Mouse (Mus musculus): ENCODE measurements at regions not wholly inside any gene's neighbourhood (a gene's known extent, or its start where the extent isn't known, plus 50 kb on each side); places are given as distances from the start of the nearest gene placed in this dataset.

GRCm38 (mm10) chr9:122569511-122570455 is 177.4 kb upstream of the Topaz1 start:
- peak; percentile 51 for DNase-seq (ENCODE audit: low spot score)
- under 1% methylated on average over 48 of the region's 48 CpGs for WGBS

GRCm38 (mm10) chr9:122571001-122571400 is 176.1 kb upstream of the Topaz1 start:
- WGBS = 3% methylated on average over 10 of the region's 10 CpGs
- peak; percentile 20 for DNase-seq (ENCODE audit: low spot score)
- Histone ChIP-seq H3K36me3 (replicated peaks) (no peaks in the 10 kb centered on the region), H3K27me3 (replicated peaks; ENCODE audit: low read depth, poor library complexity, severe bottlenecking) (peaks cover 97% of the 10 kb centered on the region), H3K4me1 (peaks cover 41% of the 10 kb centered on the region), H3K27ac (replicated peaks) (no peak overlapping the region), H3K9me3 (no peaks in the 10 kb centered on the region), H3K4me3 (peak overlapping the region; percentile 75)

More at GRCm38 (mm10) chr9:122569511-122570455, 177.4 kb upstream of the Topaz1 start:
- Histone ChIP-seq H3K4me3 (peak overlapping the region; percentile 60), H3K27me3 (replicated peaks; ENCODE audit: low read depth, poor library complexity, severe bottlenecking) (peaks cover 94% of the 10 kb centered on the region), H3K36me3 (replicated peaks) (no peaks in the 10 kb centered on the region), H3K4me1 (peaks cover 41% of the 10 kb centered on the region), H3K27ac (replicated peaks) (0 out of 2 replicates have a peak overlapping the region, but pooled peaks have one; percentile 40), H3K9me3 (no peaks in the 10 kb centered on the region)

DNA sequence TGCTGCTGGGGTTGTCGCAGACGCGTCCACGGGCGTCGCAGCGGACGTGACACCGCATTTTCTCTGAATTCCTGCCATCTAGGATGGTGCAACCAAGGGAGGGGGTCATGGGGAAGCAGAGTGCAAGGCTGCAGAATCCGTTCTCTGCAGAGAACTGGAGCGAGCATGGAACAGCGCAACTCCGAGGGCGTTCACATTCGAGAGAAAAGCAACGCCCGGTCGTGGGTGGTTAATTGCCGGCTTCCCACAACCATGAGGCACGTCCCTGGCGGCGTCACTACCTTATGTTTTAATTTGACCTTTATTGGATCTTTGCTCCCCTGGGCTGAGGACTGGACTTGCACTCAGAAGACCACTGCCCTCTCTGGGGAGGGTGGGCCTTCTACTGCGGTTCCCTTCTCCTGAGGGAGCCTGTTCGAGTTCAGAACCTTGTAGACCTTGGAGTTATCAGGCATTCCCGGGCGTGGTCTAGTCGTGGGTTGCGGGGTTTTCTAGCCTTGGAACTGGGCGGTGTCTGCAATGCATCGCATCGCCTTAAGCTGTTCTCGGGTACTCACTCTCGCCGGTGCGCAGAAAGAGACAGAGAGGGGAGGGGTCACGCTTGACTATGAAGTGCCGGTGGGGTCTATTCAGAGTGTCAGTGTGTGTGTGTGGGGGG is 175.6 kb upstream of the Topaz1 start:
- peaks cover 99% of the 10 kb centered on the region for H3K27me3 ChIP-seq (replicated peaks; ENCODE audit: low read depth, poor library complexity, severe bottlenecking)
- WGBS = under 1% methylated on average over 37 of the region's 37 CpGs
- peak overlapping the region; percentile 72; the same call in 1 of the 2 replicates for H3K27ac ChIP-seq (replicated peaks)

DNA sequence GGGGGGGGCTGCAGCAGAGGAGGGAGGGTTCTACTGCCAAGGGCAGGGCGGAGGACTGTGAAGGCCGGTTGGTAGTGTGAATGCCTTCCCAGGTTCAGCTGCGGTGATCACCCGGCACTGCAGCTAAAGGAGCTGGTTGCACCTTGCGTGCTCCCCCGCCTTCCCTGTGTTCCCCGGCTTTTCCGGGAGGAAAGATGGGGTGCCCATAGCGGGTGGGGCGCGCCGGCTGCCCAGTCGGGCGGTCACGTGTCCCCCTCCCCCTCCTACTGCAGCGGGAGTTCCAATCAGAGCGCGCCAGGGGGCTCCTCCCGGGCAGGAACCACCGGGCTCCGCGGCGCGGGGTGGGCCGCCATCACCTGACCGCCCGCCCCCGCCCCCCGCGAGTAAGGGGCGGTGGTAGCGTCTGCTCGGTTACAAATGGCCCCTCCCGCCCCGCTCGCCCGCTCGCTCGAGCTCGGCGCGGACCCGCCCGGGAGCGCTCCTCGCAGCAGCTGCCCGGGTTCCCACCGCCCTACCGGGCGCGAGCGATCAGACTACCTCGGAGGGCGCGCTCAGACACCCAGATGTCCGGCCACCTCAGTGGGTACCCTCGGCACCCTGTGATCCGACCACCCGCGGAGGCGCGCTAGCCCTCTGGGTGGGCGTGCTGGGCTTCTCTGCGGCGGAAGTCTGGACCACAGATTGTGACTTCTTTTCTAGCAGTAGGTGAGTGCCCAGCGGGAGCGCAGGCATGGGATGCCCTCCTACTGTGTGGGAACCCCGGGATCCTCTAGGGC is 174.9 kb upstream of the Topaz1 start:
- DNase-seq (ENCODE audit: low spot score) = peak; percentile 88
- H3K27ac ChIP-seq (replicated peaks) = peak overlapping the region; percentile 72
- H3K9me3 ChIP-seq = no peaks in the 10 kb centered on the region
- H3K36me3 ChIP-seq (replicated peaks) = no peaks in the 10 kb centered on the region
- under 1% methylated on average over 68 of the region's 68 CpGs for WGBS
- peaks cover 99% of the 10 kb centered on the region for H3K27me3 ChIP-seq (replicated peaks; ENCODE audit: low read depth, poor library complexity, severe bottlenecking)
- peaks cover 41% of the 10 kb centered on the region for H3K4me1 ChIP-seq
- H3K4me3 ChIP-seq = peak overlapping the region; percentile 75

More for the DNA sequence above, 175.6 kb upstream of the Topaz1 start:
- DNase-seq (ENCODE audit: low spot score) = no peak
- H3K4me1 ChIP-seq = peaks cover 41% of the 10 kb centered on the region
- no peaks in the 10 kb centered on the region for H3K36me3 ChIP-seq (replicated peaks)
- no peaks in the 10 kb centered on the region for H3K9me3 ChIP-seq
- peak overlapping the region; percentile 75 for H3K4me3 ChIP-seq

- DNase-seq (ENCODE audit: low spot score) = no peak
- WGBS = 1% methylated on average over 13 of the region's 13 CpGs
- Histone ChIP-seq H3K27me3 (replicated peaks; ENCODE audit: low read depth, poor library complexity, severe bottlenecking) (peaks cover 96% of the 10 kb centered on the region), H3K4me3 (peak overlapping the region; percentile 75), H3K4me1 (peaks cover 41% of the 10 kb centered on the region), H3K9me3 (no peaks in the 10 kb centered on the region), H3K36me3 (replicated peaks) (no peaks in the 10 kb centered on the region), H3K27ac (replicated peaks) (0 out of 2 replicates have a peak overlapping the region, but pooled peaks have one; percentile 72)
Measured at GRCm38 (mm10) chr9:122572836-122573267, 174.3 kb upstream of the Topaz1 start.

- DNase-seq (ENCODE audit: low spot score) = no peak
- Histone ChIP-seq H3K4me1 (no peaks in the 10 kb centered on the region; the same call in 1 of the 2 replicates), H3K27ac (replicated peaks) (no peak overlapping the region), H3K4me3 (no peak overlapping the region), H3K9me3 (no peaks in the 10 kb centered on the region), H3K27me3 (replicated peaks; ENCODE audit: low read depth, poor library complexity, severe bottlenecking) (peaks cover 13% of the 10 kb centered on the region; the same call in 1 of the 2 replicates), H3K36me3 (replicated peaks) (no peaks in the 10 kb centered on the region)
- WGBS = 50% methylated on average over 8 of the region's 8 CpGs
Measured at GRCm38 (mm10) chr9:122585228-122585627, 161.9 kb upstream of the Topaz1 start.

DNA sequence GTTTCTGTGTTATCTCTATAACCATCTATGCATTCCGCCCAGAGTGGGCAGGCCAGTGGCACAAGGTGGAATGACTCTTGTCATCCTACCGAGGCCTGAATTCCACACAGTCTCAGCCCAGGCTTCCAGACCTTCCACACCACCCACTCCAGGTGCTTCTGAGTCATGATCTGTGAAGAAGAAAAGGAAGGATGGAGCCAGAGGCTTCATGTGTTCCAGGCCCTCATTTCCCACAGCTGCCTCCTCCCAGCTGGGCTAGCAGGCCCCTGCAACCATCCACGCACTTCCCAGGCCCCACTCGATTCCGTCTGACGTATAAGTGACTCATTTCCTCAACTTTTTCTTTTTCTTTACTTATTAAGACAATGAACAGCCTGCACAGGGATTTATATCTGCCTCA is 160.7 kb upstream of the Topaz1 start:
- Histone ChIP-seq H3K27ac (replicated peaks) (no peak overlapping the region), H3K27me3 (replicated peaks; ENCODE audit: low read depth, poor library complexity, severe bottlenecking) (peaks cover 19% of the 10 kb centered on the region), H3K4me3 (no peak overlapping the region), H3K9me3 (no peaks in the 10 kb centered on the region), H3K36me3 (replicated peaks) (no peaks in the 10 kb centered on the region), H3K4me1 (no peaks in the 10 kb centered on the region; the same call in 1 of the 2 replicates)
- DNase-seq (ENCODE audit: low spot score) = no peak
- 89% methylated on average over 6 of the region's 6 CpGs for WGBS

GRCm38 (mm10) chr9:122586986-122587385 is 160.2 kb upstream of the Topaz1 start:
- no peak for DNase-seq (ENCODE audit: low spot score)
- H3K27me3 ChIP-seq (replicated peaks; ENCODE audit: low read depth, poor library complexity, severe bottlenecking) = peaks cover 20% of the 10 kb centered on the region
- 60% methylated on average over 5 of the region's 5 CpGs for WGBS
- no peak overlapping the region for H3K4me3 ChIP-seq
- H3K9me3 ChIP-seq = no peaks in the 10 kb centered on the region
- no peaks in the 10 kb centered on the region for H3K36me3 ChIP-seq (replicated peaks)
- H3K4me1 ChIP-seq = no peaks in the 10 kb centered on the region; the same call in 1 of the 2 replicates
- H3K27ac ChIP-seq (replicated peaks) = no peak overlapping the region

GRCm38 (mm10) chr9:122588246-122588645 is 158.9 kb upstream of the Topaz1 start:
- Histone ChIP-seq H3K4me1 (peaks cover 3% of the 10 kb centered on the region), H3K4me3 (no peak overlapping the region), H3K9me3 (no peaks in the 10 kb centered on the region), H3K27me3 (replicated peaks; ENCODE audit: low read depth, poor library complexity, severe bottlenecking) (peaks cover 32% of the 10 kb centered on the region), H3K36me3 (replicated peaks) (no peaks in the 10 kb centered on the region), H3K27ac (replicated peaks) (no peak overlapping the region)
- no peak for DNase-seq (ENCODE audit: low spot score)
- WGBS = 92% methylated on average over 8 of the region's 8 CpGs

GRCm38 (mm10) chr9:122592820-122593615 is 154.1 kb upstream of the Topaz1 start:
- Histone ChIP-seq H3K9me3 (no peaks in the 10 kb centered on the region), H3K4me3 (no peak overlapping the region), H3K36me3 (replicated peaks) (no peaks in the 10 kb centered on the region), H3K4me1 (peaks cover 17% of the 10 kb centered on the region), H3K27me3 (replicated peaks; ENCODE audit: low read depth, poor library complexity, severe bottlenecking) (peaks cover 76% of the 10 kb centered on the region), H3K27ac (replicated peaks) (no peak overlapping the region)
- 13% methylated on average over 7 of the region's 7 CpGs for WGBS
- DNase-seq (ENCODE audit: low spot score) = no peak

- no peaks in the 10 kb centered on the region for H3K36me3 ChIP-seq (replicated peaks)
- WGBS = 3% methylated on average over 31 of the region's 31 CpGs
- peaks cover 17% of the 10 kb centered on the region for H3K4me1 ChIP-seq
- peaks cover 63% of the 10 kb centered on the region for H3K27me3 ChIP-seq (replicated peaks; ENCODE audit: low read depth, poor library complexity, severe bottlenecking)
- H3K4me3 ChIP-seq = peak overlapping the region; percentile 50
- H3K27ac ChIP-seq (replicated peaks) = no peak overlapping the region
- H3K9me3 ChIP-seq = no peaks in the 10 kb centered on the region
- DNase-seq (ENCODE audit: low spot score) = peak; percentile 47
Measured at GRCm38 (mm10) chr9:122595120-122595943, 151.8 kb upstream of the Topaz1 start.
